Mouse (Mus musculus) heart, adult 9 months (tissue): ENCODE measurements around the gene Atxn7l3.
"Not testable (repeated sequence)": the region's sequence is repeated elsewhere in the genome, so short reads cannot be mapped to it uniquely, and the experiment has no call there.

ENCODE experiments used
- DNase-seq, 2 experiments: peaks; one replicate each; pipeline ENCODE4 v3.0.0; 2022; ENCODE audit warnings: low spot score in 2 of 2

Atxn7l3 gene

GRCm38 (mm10) chr11:102294887-102295597 lies 1.4 kb downstream of the Atxn7l3 start:
- peak in 1 of 2 experiments; percentile 58 for DNase-seq

GRCm38 (mm10) chr11:102294416-102294815 lies 2.0 kb downstream of the Atxn7l3 start:
- DNase-seq: no peak

DNA sequence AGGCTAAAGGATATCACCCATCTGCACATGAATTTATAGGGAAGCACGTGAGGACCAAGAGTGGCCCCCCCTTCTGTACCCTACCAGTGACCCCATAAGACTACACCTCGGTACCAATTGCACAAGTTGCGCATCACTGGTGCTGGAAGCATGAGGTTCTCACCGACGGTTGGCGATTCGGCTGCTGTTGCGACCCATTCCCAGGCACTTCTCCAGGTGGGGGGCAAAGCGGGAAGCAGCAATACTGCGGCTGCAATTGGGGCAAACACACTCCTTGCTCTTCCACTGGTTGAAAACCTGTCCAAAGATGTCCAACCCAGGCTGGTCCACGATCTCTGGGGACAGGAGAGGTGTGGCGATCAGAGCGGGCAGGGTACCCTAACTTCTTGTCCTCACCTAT lies 2.5 kb downstream of the Atxn7l3 start:
- no peak for DNase-seq

DNA sequence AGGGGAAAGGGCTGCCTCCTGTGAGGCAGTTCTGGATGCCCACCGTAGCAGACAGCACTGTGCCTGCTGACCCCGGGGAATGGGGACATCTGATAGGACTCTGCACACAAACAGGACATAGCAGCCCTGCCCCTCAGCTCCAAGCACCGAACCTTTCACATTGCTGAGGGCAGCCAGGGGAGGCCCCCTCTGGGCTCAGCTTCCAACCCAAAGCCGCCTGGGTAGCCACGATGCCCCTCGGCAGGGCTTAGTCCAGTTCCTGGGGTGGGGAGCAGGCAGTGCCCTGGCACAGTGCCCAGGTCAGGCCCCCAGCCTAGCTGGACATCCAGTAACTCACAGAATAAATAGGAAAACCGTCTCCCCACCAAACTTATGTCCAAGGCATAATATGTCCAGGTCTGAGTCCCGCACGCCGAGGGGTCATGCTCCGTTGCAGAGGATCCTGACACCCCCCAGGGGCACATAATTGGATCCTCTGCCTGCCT lies 5.3 kb downstream of the Atxn7l3 start:
- no peak for DNase-seq

GRCm38 (mm10) chr11:102290141-102290540 lies 6.3 kb downstream of the Atxn7l3 start:
- DNase-seq: no peak

GRCm38 (mm10) chr11:102289511-102290100 lies 6.8 kb downstream of the Atxn7l3 start:
- no peak for DNase-seq

- no peak for DNase-seq
Measured at GRCm38 (mm10) chr11:102288913-102289312, 7.5 kb downstream of the Atxn7l3 start.

DNA sequence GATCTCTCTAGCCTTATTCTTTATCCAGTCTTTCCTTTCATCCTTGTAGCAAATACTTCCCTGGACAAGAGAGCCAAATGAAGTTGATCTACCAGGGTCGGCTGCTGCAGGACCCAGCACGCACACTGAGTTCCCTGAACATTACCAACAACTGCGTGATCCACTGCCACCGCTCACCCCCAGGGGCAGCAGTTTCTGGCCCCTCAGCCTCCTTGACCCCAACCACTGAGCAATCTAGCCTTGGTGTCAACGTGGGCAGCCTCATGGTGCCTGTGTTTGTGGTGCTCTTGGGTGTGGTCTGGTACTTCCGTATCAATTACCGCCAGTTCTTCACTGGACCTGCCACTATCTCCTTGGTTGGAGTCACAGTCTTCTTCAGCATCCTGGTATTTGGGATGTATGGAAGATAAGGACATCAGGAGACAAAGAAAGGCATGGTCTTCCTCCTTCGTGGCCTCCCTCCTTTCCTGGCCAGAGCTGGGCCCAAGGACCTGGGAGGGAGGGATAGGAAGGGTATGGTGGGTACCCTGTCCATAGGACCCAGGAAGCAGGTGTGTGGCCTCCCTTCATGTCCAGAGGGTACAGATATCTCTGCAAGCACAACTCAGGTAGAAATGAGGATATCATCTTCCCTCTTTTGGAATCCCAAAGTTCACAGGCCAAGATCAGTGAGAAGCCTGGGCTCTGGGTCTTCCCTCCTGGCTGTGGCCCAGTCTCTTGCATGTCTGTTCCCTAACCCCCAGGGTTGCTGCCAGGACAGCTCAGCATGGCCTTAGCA lies 8.2 kb downstream of the Atxn7l3 start:
- no peak for DNase-seq

- DNase-seq: no peak
Measured at GRCm38 (mm10) chr11:102287485-102287884, 8.9 kb downstream of the Atxn7l3 start.

DNA sequence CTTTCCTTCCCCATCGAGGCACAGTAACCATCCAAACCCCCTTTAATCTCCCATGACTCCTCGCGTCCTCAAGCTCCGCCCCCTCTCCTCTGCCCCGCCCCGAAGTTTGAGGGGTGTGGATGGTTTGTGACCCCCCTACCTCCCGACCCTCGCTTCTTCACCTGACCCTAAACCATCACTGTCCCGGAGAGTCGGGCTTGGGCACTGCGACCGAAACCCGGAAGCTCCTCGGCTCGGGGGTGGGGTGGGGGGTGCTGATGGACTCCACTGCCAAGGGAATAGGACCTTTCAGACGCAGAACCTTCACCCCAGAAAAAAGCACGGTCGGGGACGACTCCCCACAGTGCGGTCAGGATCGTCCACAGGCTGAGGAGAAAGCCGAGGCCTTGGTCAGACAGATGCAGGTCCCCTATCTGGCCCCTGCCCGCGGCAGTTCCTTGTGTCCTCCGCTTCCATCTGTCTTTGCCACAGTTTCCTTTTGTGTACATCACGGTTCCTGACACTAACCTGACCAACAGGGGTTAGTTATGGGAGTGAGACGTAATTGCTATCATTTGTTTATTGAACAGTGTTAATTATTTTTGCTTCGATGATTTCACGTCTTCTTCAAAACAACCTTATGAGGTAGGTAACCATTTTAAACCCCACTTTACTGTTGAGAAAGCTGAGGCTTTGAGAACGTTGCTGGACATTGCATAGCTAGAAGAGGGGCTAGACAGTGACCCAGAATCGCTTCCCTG lies 11.2 kb downstream of the Atxn7l3 start:
- no peak for DNase-seq

DNA sequence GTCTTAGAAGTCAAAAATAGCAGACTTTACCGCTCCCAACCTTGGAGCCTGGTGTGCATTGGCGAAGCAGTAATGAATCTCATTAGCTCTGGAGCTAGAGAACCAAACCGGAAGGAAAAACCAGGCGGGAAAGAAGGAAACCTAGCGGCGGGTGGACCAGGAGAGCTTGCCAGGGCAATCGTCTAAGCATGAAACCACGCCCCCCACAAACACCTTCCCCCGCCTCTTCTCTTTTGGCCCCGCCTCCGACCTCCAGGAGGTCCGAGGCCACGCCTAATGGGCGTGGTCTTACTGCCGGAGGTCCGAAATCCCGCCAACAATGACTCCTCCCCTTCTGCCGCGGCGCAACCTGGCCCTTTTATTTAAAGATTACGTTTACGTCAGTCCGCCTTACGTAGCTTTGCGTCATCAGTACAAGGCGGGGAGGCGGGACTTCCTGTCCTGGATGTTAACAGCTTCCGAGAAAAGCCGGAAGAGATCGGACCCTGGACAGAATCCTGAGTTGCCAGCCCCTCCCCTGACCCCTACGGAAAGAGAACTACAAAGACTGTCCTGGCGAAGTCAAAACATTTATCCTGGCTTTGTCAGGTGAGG lies 11.8 kb downstream of the Atxn7l3 start, which contains the start of gene Tmub2:
Gene Tmub2, plus strand, starts transcription at position 431 of the 594 bp plus-strand sequence.
- peak; percentile 96 to 98 for DNase-seq

DNA sequence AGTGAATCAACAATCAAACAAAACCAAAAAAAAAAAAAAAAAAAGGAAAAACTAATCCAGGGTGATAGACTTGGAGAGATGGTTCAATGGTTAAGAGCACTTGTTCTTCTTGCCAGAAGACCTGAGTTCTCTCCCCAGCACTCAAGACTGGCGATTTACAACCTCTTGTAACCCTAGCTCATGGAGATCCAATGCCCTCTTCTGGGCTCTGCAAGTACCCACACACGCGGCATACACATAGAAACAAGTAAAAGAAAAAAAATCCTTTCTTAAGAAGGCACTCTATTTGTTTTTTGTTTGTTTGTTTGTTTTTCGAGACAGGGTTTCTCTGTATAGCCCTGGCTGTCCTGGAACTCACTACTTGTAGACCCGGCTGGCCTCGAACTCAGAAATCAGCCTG lies 12.5 kb downstream of the Atxn7l3 start:
- DNase-seq: no peak

DNA sequence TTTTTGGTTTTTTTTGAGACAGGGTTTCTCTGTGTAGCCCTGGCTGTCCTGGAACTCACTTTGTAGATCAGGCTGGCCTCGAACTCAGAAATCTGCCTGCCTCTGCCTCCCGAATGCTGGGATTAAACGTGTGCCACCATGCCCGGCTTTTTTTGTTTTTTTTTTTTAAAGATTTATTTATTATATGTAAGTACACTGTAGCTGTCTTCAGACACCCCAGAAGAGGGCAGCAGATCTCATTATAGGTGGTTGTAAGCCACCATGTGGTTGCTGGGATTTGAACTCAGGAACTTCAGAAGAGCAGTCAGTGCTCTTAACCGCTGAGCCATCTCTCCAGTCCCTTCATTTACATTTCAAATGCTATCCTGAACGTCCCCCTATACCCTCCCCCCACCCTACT lies 16.2 kb downstream of the Atxn7l3 start:
- DNase-seq: not testable (repeated sequence)

DNA sequence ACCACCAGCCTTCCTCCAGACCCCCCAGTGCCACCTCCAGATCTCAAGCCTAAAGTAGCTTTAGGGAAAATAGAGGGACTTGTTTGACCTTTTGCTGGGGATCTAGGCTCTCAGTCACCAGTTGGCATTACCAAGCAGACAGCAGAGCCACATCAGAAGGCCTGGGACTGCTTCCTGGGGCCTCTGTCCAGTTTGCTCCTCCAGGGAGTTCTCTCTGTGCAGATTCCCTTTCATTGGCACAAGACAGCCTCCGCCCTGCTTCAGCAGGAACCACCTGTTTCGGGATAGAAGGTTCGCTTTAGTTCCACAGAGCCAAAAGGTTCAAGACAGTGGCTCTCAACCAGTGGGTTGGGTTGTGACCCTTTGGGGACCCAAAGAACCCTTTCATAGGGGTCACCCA lies 16.8 kb downstream of the Atxn7l3 start:
- no peak for DNase-seq

DNA sequence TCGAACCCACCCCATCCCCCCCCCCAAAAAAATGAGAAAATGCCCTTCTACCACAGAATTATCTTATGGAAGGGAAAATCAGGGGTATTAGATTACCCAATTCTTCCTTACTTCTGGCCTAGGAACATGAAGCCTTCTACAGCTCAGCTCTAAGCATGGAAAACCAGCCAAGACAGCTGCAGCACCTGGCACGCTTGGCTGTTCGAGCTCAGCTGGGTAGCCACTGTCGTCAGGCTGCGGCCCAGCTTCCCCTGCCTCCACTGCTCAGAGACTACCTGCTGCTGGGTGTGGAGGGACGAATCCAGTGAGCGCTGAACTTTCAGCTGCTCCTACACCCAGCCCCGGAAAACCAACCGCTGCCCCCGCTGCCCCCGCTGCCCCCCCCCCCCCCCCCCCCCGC lies 18.7 kb downstream of the Atxn7l3 start:
- DNase-seq: no peak

DNA sequence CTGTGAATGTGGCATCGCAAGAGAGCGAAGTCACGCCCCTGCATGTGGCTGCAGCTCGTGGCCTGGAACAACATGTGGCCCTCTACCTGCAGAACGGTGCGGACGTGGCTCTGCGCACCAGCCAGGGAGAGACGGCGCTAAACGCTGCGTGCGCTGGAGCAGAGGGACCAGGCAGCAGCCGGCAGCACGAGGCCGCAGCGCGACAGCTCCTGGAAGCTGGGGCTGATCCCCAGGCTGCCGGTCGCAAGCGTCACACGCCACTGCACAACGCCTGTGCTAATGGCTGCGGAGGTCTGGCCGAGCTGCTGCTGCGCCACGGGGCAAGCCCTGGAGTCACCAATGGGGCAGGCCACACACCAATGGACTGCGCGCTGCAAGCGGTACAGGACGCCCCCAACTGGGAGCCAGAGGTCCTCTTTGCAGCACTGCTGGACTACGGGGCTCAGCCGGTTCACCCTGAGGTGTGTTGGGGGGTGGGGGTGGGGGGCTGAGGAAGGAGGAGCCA lies 20.0 kb downstream of the Atxn7l3 start:
- DNase-seq: no peak

- no peak for DNase-seq
Measured at GRCm38 (mm10) chr11:102268520-102269244, 27.7 kb downstream of the Atxn7l3 start, which contains the start of gene Asb16. TSS of gene Asb16 (plus strand) at chr11:102268743.

DNA sequence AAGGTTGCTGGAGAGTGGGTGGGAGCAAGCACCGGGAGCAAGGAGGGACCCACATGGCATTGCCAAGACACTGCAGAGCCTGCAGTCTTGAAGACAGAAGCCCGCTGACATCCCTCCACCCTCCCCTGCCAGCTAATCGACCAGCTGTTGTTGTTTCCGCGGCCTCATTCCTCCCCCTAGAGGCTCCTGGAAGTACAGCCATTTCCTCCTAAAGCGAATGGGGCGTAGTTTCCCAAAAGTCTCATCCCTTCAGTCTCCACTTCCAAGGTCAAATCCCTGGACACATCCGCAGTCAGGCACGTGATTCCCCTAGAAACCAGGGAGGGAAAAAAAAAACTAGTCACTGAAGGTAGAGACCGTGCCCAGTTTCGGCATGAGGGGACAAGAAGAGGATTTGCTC lies 29.0 kb downstream of the Atxn7l3 start:
- peak; percentile 70 to 76 for DNase-seq

GRCm38 (mm10) chr11:102266631-102267355 lies 29.6 kb downstream of the Atxn7l3 start:
- DNase-seq: no peak

GRCm38 (mm10) chr11:102265816-102266215 lies 30.6 kb downstream of the Atxn7l3 start:
- no peak for DNase-seq
